Mouse (Mus musculus) MEL (cell line): ENCODE results near the gene Prim2. TPM values are rescaled to one million over a fixed set of nuclear protein-coding genes. Genes with fewer than 3 reads are reported as not detected.

ENCODE experiments used
- DNase-seq: peaks from one replicate; pipeline ENCODE4 v3.0.0; 2011; ENCODE audit warnings: low read depth, low spot score
- H3K27ac ChIP-seq: 2 replicates; pipeline ENCODE4 v1.5.1; 2012; ENCODE audit warnings: low read depth, mild to moderate bottlenecking, control low read depth, low read length, moderate library complexity; ENCODE audit not compliant: control insufficient read depth
- H3K27me3 ChIP-seq, 2 experiments: fragments of 150-350 bp in 1 of 2; sonication (generic) in 1 of 2; 2 replicates each; pipeline ENCODE4 v1.6.1; 2012; ENCODE audit warnings: low read length in 2 of 2, mild to moderate bottlenecking in 2 of 2, improper control_type of control experiment in 1 of 2, moderate library complexity in 1 of 2; ENCODE audit not compliant: insufficient read depth in 2 of 2, control insufficient read depth in 1 of 2
- H3K36me3 ChIP-seq, 2 experiments: 2 replicates each; pipeline ENCODE4 v1.6.1; 2012 to 2014; ENCODE audit warnings: low read length in 2 of 2, improper control_type of control experiment in 1 of 2, inconsistent platforms in 1 of 2, mild to moderate bottlenecking in 1 of 2; ENCODE audit not compliant: insufficient read depth in 2 of 2, control insufficient read depth in 1 of 2
- H3K4me1 ChIP-seq, 2 experiments: fragments of 150-350 bp in 1 of 2; sonication (generic) in 1 of 2; 2 replicates each; pipeline ENCODE4 v1.6.1; 2012; ENCODE audit warnings: low read length in 2 of 2, improper control_type of control experiment in 1 of 2, mild to moderate bottlenecking in 1 of 2; ENCODE audit not compliant: insufficient read depth in 2 of 2, control insufficient read depth in 1 of 2
- H3K4me3 ChIP-seq, 2 experiments: fragments of 150-350 bp in 1 of 2; sonication (generic) in 1 of 2; 2 replicates each; pipeline ENCODE4 v1.5.1; 2012; ENCODE audit warnings: low read depth in 2 of 2, low read length in 2 of 2, mild to moderate bottlenecking in 2 of 2, moderate library complexity in 2 of 2, control low read depth in 1 of 2, improper control_type of control experiment in 1 of 2; ENCODE audit not compliant: control insufficient read depth in 1 of 2, insufficient read depth in 1 of 2
- H3K79me2 ChIP-seq: 2 replicates; pipeline ENCODE4 v1.6.1; 2012; ENCODE audit warnings: mild to moderate bottlenecking, low read length, moderate library complexity; ENCODE audit not compliant: control insufficient read depth, poor library complexity, insufficient read depth
- H3K9ac ChIP-seq: 2 replicates; pipeline ENCODE4 v1.6.1; 2012; ENCODE audit warnings: low read depth, mild to moderate bottlenecking, control low read depth, low read length, moderate library complexity; ENCODE audit not compliant: control insufficient read depth, poor library complexity, severe bottlenecking
- H3K9me3 ChIP-seq: fragments of 150-350 bp; sonication (generic); replicated peaks from 2 replicates; pipeline ENCODE4 v1.6.1; 2012; ENCODE audit warnings: mild to moderate bottlenecking, low read length, improper control_type of control experiment, moderate library complexity; ENCODE audit not compliant: insufficient read depth
- BHLHE40 ChIP-seq: IDR thresholded peaks from 2 replicates; pipeline ENCODE4 v1.6.1; 2012; ENCODE audit warnings: low read depth, mild to moderate bottlenecking, inconsistent platforms, low read length, improper control_type of control experiment, borderline replicate concordance
- CHD1 ChIP-seq: IDR thresholded peaks from 2 replicates; pipeline ENCODE4 v1.6.1; 2012; ENCODE audit warnings: low read depth, mild to moderate bottlenecking, inconsistent platforms, low read length, improper control_type of control experiment
- CHD2 ChIP-seq: IDR thresholded peaks from 2 replicates; pipeline ENCODE4 v1.6.1; 2011; ENCODE audit warnings: low read length, improper control_type of control experiment
- E2F4 ChIP-seq: IDR thresholded peaks from 2 replicates; pipeline ENCODE4 v1.6.1; 2011; ENCODE audit warnings: low read depth, low read length, improper control_type of control experiment, borderline replicate concordance
- ELF1 ChIP-seq: IDR thresholded peaks from 2 replicates; pipeline ENCODE4 v1.6.1; 2014; ENCODE audit warnings: low read depth, mild to moderate bottlenecking, inconsistent platforms, low read length, improper control_type of control experiment, moderate library complexity
- ETS1 ChIP-seq: IDR thresholded peaks from 2 replicates; pipeline ENCODE4 v1.6.1; 2012; ENCODE audit warnings: low read depth, mild to moderate bottlenecking, inconsistent platforms, low read length, improper control_type of control experiment, moderate library complexity
- GABPA ChIP-seq: IDR thresholded peaks from 2 replicates; pipeline ENCODE4 v1.6.1; 2012; ENCODE audit warnings: low read depth, mild to moderate bottlenecking, inconsistent platforms, low read length, improper control_type of control experiment, moderate library complexity
- HCFC1 ChIP-seq: IDR thresholded peaks from 2 replicates; pipeline ENCODE4 v1.6.1; 2012; ENCODE audit warnings: low read depth, mild to moderate bottlenecking, inconsistent platforms, low read length, improper control_type of control experiment, moderate library complexity
- JUND ChIP-seq: IDR thresholded peaks from 2 replicates; pipeline ENCODE4 v1.6.1; 2011; ENCODE audit warnings: low read depth, mild to moderate bottlenecking, improper control_type of control experiment, low read length
- KAT2A ChIP-seq: conservative IDR thresholded peaks from 2 replicates; pipeline ENCODE4 v1.6.1; 2012; ENCODE audit warnings: low read depth, low read length, improper control_type of control experiment, inconsistent platforms
- MAZ ChIP-seq: IDR thresholded peaks from 2 replicates; pipeline ENCODE4 v1.6.1; 2012; ENCODE audit warnings: low read depth, mild to moderate bottlenecking, inconsistent platforms, low read length, improper control_type of control experiment
- MEF2A ChIP-seq: IDR thresholded peaks from 2 replicates; pipeline ENCODE4 v1.6.1; 2014; ENCODE audit warnings: low read depth, mild to moderate bottlenecking, inconsistent platforms, low read length, improper control_type of control experiment; ENCODE audit not compliant: poor library complexity, insufficient replicate concordance, severe bottlenecking; ENCODE audit errors: extremely low read depth
- NRF1 ChIP-seq: IDR thresholded peaks from 2 replicates; pipeline ENCODE4 v1.6.1; 2014; ENCODE audit warnings: low read depth, mild to moderate bottlenecking, inconsistent platforms, low read length, improper control_type of control experiment, moderate library complexity; ENCODE audit not compliant: poor library complexity, insufficient read depth, severe bottlenecking
- POLR2A ChIP-seq, 2 experiments: IDR thresholded peaks; 2 replicates each; pipeline ENCODE4 v1.6.1; 2011 to 2012; ENCODE audit warnings: low read length in 2 of 2, mild to moderate bottlenecking in 2 of 2, control low read depth in 1 of 2, improper control_type of control experiment in 1 of 2, low read depth in 1 of 2, moderate library complexity in 1 of 2; ENCODE audit not compliant: control insufficient read depth in 1 of 2, insufficient read depth in 1 of 2, poor library complexity in 1 of 2
- RAD21 ChIP-seq: IDR thresholded peaks from 2 replicates; pipeline ENCODE4 v1.6.1; 2011; ENCODE audit warnings: mild to moderate bottlenecking, low read depth, low read length, improper control_type of control experiment
- RCOR1 ChIP-seq: IDR thresholded peaks from 2 replicates; pipeline ENCODE4 v1.6.1; 2012; ENCODE audit warnings: low read depth, mild to moderate bottlenecking, inconsistent platforms, low read length, improper control_type of control experiment
- TAL1 ChIP-seq: IDR thresholded peaks from 2 replicates; pipeline ENCODE4 v1.6.1; 2012; ENCODE audit warnings: mild to moderate bottlenecking, inconsistent platforms, low read length, moderate library complexity, mixed read lengths
- TBP ChIP-seq: IDR thresholded peaks from 2 replicates; pipeline ENCODE4 v1.8.0; 2011; ENCODE audit warnings: low read depth, low read length, improper control_type of control experiment
- TCF12 ChIP-seq: IDR thresholded peaks from 2 replicates; pipeline ENCODE4 v1.6.1; 2014; ENCODE audit warnings: low read depth, mild to moderate bottlenecking, inconsistent platforms, low read length, improper control_type of control experiment, moderate library complexity
- USF2 ChIP-seq, 2 experiments: IDR thresholded peaks; 2 replicates each; pipeline ENCODE4 v1.6.1; 2011 to 2012; ENCODE audit warnings: improper control_type of control experiment in 2 of 2, low read length in 2 of 2, borderline replicate concordance in 1 of 2, inconsistent platforms in 1 of 2, low read depth in 1 of 2, mild to moderate bottlenecking in 1 of 2; ENCODE audit not compliant: insufficient read depth in 1 of 2
- ZMIZ1 ChIP-seq: IDR thresholded peaks from 2 replicates; pipeline ENCODE4 v1.6.1; 2012; ENCODE audit warnings: low read depth, mild to moderate bottlenecking, inconsistent platforms, low read length, improper control_type of control experiment, moderate library complexity
- ZNF384 ChIP-seq: IDR thresholded peaks from 2 replicates; pipeline ENCODE4 v1.6.1; 2012; ENCODE audit warnings: low read depth, mild to moderate bottlenecking, inconsistent platforms, low read length, improper control_type of control experiment
- polyA plus RNA-seq, 2 experiments: library from polyadenylated mRNA; stranded (reverse) in 1 of 2; unstranded in 1 of 2; fragments of >175 nt in 1 of 2; fragments of >200 nt in 1 of 2; gene quantifications; 2 replicates each; pipeline versions ENCODE4 v1.2.1 to v1.2.4; 2012; ENCODE audit warnings: low replicate concordance in 2 of 2, low read depth in 1 of 2; ENCODE audit not compliant: insufficient read length in 2 of 2, insufficient read depth in 1 of 2, missing spikeins in 1 of 2
- total RNA-seq: library from RNA; depleted of rRNA; stranded (reverse); fragments of 300-350 nt; gene quantifications from 2 replicates; pipeline ENCODE4 v1.2.3, GENCODE M21; 2012

Prim2 gene
- total and polyA plus RNA-seq, 3 experiments, result 36.1 to 48.9 TPM; not detected in 1

GRCm38 (mm10) chr1:33639234-33639633 is 30.4 kb downstream of the Prim2 start:
- no peak for DNase-seq
- Histone ChIP-seq H3K4me3 (no peak overlapping the region), H3K9ac (no peak overlapping the region), H3K27me3 (no peaks in the 10 kb centered on the region), H3K27ac (no peak overlapping the region), H3K36me3 (peaks cover 0 to 18% of the 10 kb centered on the region in 2 experiments; a peak in 2 of 4 replicates), H3K4me1 (no peaks in the 10 kb centered on the region), H3K9me3 (no peaks in the 10 kb centered on the region), H3K79me2 (peaks cover 1% of the 10 kb centered on the region; the same call in 1 of the 2 replicates)
- no peak for TF ChIP-seq TAL1
- no peak for TF ChIP-seq CHD2
- TF ChIP-seq CHD1, result no peak
- TF ChIP-seq POLR2A (IDR thresholded peaks at IDR 0.05; ENCODE audit: control insufficient read depth in 1 of 2, insufficient read depth in 1 of 2, low read depth in 1 of 2, low read length in 2 of 2, poor library complexity in 1 of 2), result no peak
- no peak for TF ChIP-seq USF2 (IDR thresholded peaks at IDR 0.05; ENCODE audit: borderline replicate concordance in 1 of 2, insufficient read depth in 1 of 2, low read depth in 1 of 2, low read length in 2 of 2)
- TF ChIP-seq TCF12, result no peak
- no peak for TF ChIP-seq RCOR1
- no peak for TF ChIP-seq BHLHE40
- TF ChIP-seq GABPA, result no peak
- TF ChIP-seq ETS1, result no peak
- no peak for TF ChIP-seq HCFC1
- no peak for TF ChIP-seq ZNF384
- no peak for TF ChIP-seq MEF2A
- no peak for TF ChIP-seq ELF1

DNA sequence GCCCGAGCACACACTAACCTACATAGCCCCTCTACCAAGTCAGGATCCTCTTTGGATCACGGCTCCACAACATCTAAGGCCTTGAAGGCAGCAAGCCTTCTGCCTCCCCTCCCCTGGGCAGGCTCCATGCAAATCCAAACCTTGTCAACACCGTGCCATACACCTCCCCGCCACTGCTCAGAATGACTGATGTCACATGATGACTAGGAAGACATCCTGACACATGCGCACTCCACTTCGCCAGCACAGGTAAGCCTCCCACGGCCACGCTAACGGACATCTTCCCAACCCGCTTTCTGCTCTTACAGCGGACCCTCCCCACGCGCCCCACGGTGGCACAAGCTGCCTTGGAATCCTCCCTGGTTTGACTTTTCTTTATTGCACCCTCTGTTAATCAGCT is 31.8 kb downstream of the Prim2 start:
- Histone ChIP-seq H3K9me3 (no peaks in the 10 kb centered on the region), H3K27me3 (no peaks in the 10 kb centered on the region), H3K4me3 (no peak overlapping the region), H3K27ac (no peak overlapping the region), H3K9ac (no peak overlapping the region), H3K4me1 (no peaks in the 10 kb centered on the region), H3K36me3 (peaks cover 0 to 16% of the 10 kb centered on the region in 2 experiments; a peak in 2 of 4 replicates), H3K79me2 (peaks cover 1% of the 10 kb centered on the region; the same call in 1 of the 2 replicates)
- DNase-seq, result no peak
- TF ChIP-seq TBP, result no peak
- TF ChIP-seq GABPA, result no peak
- no peak for TF ChIP-seq MAZ
- TF ChIP-seq E2F4, result no peak
- TF ChIP-seq NRF1, result no peak
- no peak for TF ChIP-seq RAD21
- TF ChIP-seq ZMIZ1, result no peak
- TF ChIP-seq CHD1, result no peak
- no peak for TF ChIP-seq TAL1
- TF ChIP-seq KAT2A, result no peak
- no peak for TF ChIP-seq JUND
